Comparison of ENCODE assay signal across 7 mouse cellular contexts in the genomic region with DNA sequence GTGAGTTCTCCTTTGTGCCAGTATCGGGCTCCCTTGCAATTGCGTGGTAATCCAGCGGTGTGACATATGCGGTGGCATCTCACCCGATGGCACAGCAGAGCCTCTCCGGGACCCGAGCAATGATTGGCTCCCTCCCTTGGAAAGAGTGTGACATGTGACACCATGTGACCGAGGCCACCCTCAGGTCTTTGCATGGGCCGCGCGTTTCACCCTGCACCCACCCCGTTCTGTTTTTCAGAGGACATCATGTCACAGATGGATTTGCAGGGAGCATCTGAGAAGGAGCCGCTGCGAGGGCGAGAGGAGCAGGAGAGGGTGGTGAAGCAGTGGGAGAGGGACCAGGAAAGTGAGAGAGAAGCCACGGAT. TPM values are rescaled to one million over a fixed set of nuclear protein-coding genes. Genes with fewer than 3 reads are reported as not detected.
A peak's percentile ranks its signal among the peaks of the same experiment; 100 is the strongest.
DNase-seq lines count a peak whose midpoint lies in the region; ATAC-seq and TF ChIP-seq lines count a peak whose summit lies in the region.

No protein-coding gene starts in this region.

- no peaks in the 10 kb centered on the region for H3K36me3 ChIP-seq in lung, postnatal 0 days (ENCODE audit: insufficient read depth, low read length)
- H3K36me3 ChIP-seq in heart, embryonic 10.5 days: no peaks in the 10 kb centered on the region

- H3K27me3 ChIP-seq in lung, postnatal 0 days (replicated peaks; ENCODE audit: insufficient read depth, low read length): no peaks in the 10 kb centered on the region
- H3K27me3 ChIP-seq in heart, embryonic 10.5 days (ENCODE audit: insufficient read depth, poor library complexity, severe bottlenecking): peaks cover 34% of the 10 kb centered on the region

- 8% methylated on average over 16 of the region's 16 CpGs for WGBS in lung, postnatal 0 days
- WGBS in heart, embryonic 10.5 days: 12% methylated on average over 16 of the region's 16 CpGs

- no peaks in the 10 kb centered on the region for H3K9me3 ChIP-seq in lung, postnatal 0 days (ENCODE audit: low read length)
- no peaks in the 10 kb centered on the region for H3K9me3 ChIP-seq in heart, embryonic 10.5 days

- peak; percentile 23 for DNase-seq in lung, postnatal 0 days (ENCODE audit: low spot score)
- no peak for DNase-seq in lung, postnatal 36 days
- no peak for DNase-seq in heart, embryonic 10.5 days (ENCODE audit: low spot score)
- peak; percentile 52 to 65 for DNase-seq in left cerebral cortex, postnatal 36 days (ENCODE audit: low spot score in 2 of 2)
- DNase-seq in ovary, postnatal 36 days (ENCODE audit: low spot score): no peak

- H3K27ac ChIP-seq in lung, postnatal 0 days (ENCODE audit: low read length): no peak overlapping the region
- H3K27ac ChIP-seq in cortical plate, adult 2 months (ENCODE audit: insufficient read depth, low read length): peak overlapping the region; percentile 1; the same call in 1 of the 2 replicates
- H3K27ac ChIP-seq in heart, embryonic 10.5 days: peak overlapping the region; percentile 12; the same call in 1 of the 2 replicates

- no peak overlapping the region for H3K4me3 ChIP-seq in lung, postnatal 0 days (ENCODE audit: low read depth, low read length)
- H3K4me3 ChIP-seq in cortical plate, adult 2 months (ENCODE audit: insufficient read depth, low read length): peak overlapping the region; percentile 25
- peak overlapping the region; percentile 41 for H3K4me3 ChIP-seq in heart, embryonic 10.5 days

- H3K9ac ChIP-seq in lung, postnatal 0 days (replicated peaks; ENCODE audit: low read depth): no peak overlapping the region

- peak overlapping the region; percentile 35 for H3K4me2 ChIP-seq in lung, postnatal 0 days (replicated peaks; ENCODE audit: low read depth, low read length)

- peak; percentile 37; the same call in 1 of the 2 replicates for TF ChIP-seq POLR2A in cortical plate, adult 2 months (IDR thresholded peaks at IDR 0.05; ENCODE audit: extremely low read depth, insufficient read depth, low read length)

- TF ChIP-seq CTCF in lung, postnatal 0 days (IDR thresholded peaks at IDR 0.05): no peak
- TF ChIP-seq CTCF in cortical plate, adult 2 months (IDR thresholded peaks at IDR 0.05; ENCODE audit: extremely low read depth, insufficient read depth, low read length): no peak

- intact Hi-C loops in left cerebral cortex, postnatal 36 days (cut with DNase I): loop anchor here (2.0 to 5.0 kb wide), 3 partner anchors 124 to 191 kb away; a partner anchor contains a TSS

- H3K4me1 ChIP-seq in lung, postnatal 0 days (ENCODE audit: insufficient read depth, low read depth, low read length): no peaks in the 10 kb centered on the region
- no peaks in the 10 kb centered on the region for H3K4me1 ChIP-seq in cortical plate, adult 2 months (ENCODE audit: control insufficient read depth, insufficient read depth, low read length)
- peaks cover 33% of the 10 kb centered on the region for H3K4me1 ChIP-seq in heart, embryonic 10.5 days

- no peak for TF ChIP-seq EP300 in lung, postnatal 0 days (IDR thresholded peaks at IDR 0.05)

- ATAC-seq in lung, postnatal 0 days: no peak
- peak; percentile 70 for ATAC-seq in monocyte, adult 5-6 weeks (replicated peaks; ENCODE audit: insufficient number of reproducible peaks, low FRiP score, low TSS enrichment, poor library complexity, severe bottlenecking)

RNA-seq across cellular contexts. Expression of a gene that starts 3.5 kb away (rescaled TPM):
- polyA plus RNA-seq in lung, postnatal 0 days (2015; fragmentation: Nextera tagmentation; extraction: Ambion mirVana): 31.4 and 33.8 TPM in 2 replicates
- 396 and 492 TPM in 2 replicates for polyA plus RNA-seq in cortical plate, adult 2 months (2012; rRNA removed)
- polyA plus RNA-seq in heart, embryonic 10.5 days (2016; fragmentation: Nextera tagmentation; extraction: Ambion mirVana): 16.3 and 20.0 TPM in 2 replicates
- 100 to 1,000 TPM; 167 to 298 TPM for total RNA-seq in left cerebral cortex, postnatal 36 days (2021)
- 22.6 to 33.8 TPM (median 25.9 TPM) in 3 replicates for total RNA-seq in monocyte, adult 5-6 weeks (2017)

RNA-seq across cellular contexts. Expression of a gene that starts 25.8 kb away (rescaled TPM):
- 3.5 and 4.9 TPM in 2 replicates for polyA plus RNA-seq in lung, postnatal 0 days (2015; fragmentation: Nextera tagmentation; extraction: Ambion mirVana)
- 1.8 and 2.0 TPM in 2 replicates for polyA plus RNA-seq in cortical plate, adult 2 months (2012; rRNA removed)
- 0.59 and 0.75 TPM in 2 replicates for polyA plus RNA-seq in heart, embryonic 10.5 days (2016; fragmentation: Nextera tagmentation; extraction: Ambion mirVana)
- under 1 TPM; 0.32 to 0.86 TPM for total RNA-seq in left cerebral cortex, postnatal 36 days (2021)
- total RNA-seq in monocyte, adult 5-6 weeks (2017): 4.4 TPM in 1 of 3 replicates, not detected in the others

RNA-seq across cellular contexts. Expression of a gene that starts 43.4 kb away (rescaled TPM):
- polyA plus RNA-seq in lung, postnatal 0 days (2015; fragmentation: Nextera tagmentation; extraction: Ambion mirVana): 85.7 and 92.9 TPM in 2 replicates
- 87.1 and 94.6 TPM in 2 replicates for polyA plus RNA-seq in cortical plate, adult 2 months (2012; rRNA removed)
- polyA plus RNA-seq in heart, embryonic 10.5 days (2016; fragmentation: Nextera tagmentation; extraction: Ambion mirVana): 127 and 139 TPM in 2 replicates
- 100 to 1,000 TPM; 117 to 123 TPM for total RNA-seq in left cerebral cortex, postnatal 36 days (2021)
- 104 to 134 TPM (median 105 TPM) in 3 replicates for total RNA-seq in monocyte, adult 5-6 weeks (2017)

RNA-seq across cellular contexts. Expression of a gene that starts 47.9 kb away (rescaled TPM):
- polyA plus RNA-seq in lung, postnatal 0 days (2015; fragmentation: Nextera tagmentation; extraction: Ambion mirVana): 58.6 and 59.9 TPM in 2 replicates
- 19.6 and 20.9 TPM in 2 replicates for polyA plus RNA-seq in cortical plate, adult 2 months (2012; rRNA removed)
- polyA plus RNA-seq in heart, embryonic 10.5 days (2016; fragmentation: Nextera tagmentation; extraction: Ambion mirVana): 67.4 and 67.9 TPM in 2 replicates
- 10 to 100 TPM; 13.1 to 13.7 TPM for total RNA-seq in left cerebral cortex, postnatal 36 days (2021)
- 49.6 to 69.8 TPM (median 54.5 TPM) in 3 replicates for total RNA-seq in monocyte, adult 5-6 weeks (2017)

RNA-seq across cellular contexts. Expression of a gene that starts 48.8 kb away (rescaled TPM):
- polyA plus RNA-seq in lung, postnatal 0 days (2015; fragmentation: Nextera tagmentation; extraction: Ambion mirVana): 99.1 and 113 TPM in 2 replicates
- 165 and 175 TPM in 2 replicates for polyA plus RNA-seq in cortical plate, adult 2 months (2012; rRNA removed)
- polyA plus RNA-seq in heart, embryonic 10.5 days (2016; fragmentation: Nextera tagmentation; extraction: Ambion mirVana): 194 and 211 TPM in 2 replicates
- total RNA-seq in left cerebral cortex, postnatal 36 days (2021): 100 to 1,000 TPM; 215 to 247 TPM
- total RNA-seq in monocyte, adult 5-6 weeks (2017): 239 to 305 TPM (median 293 TPM) in 3 replicates

Comparison
In these comparisons a context has a peak if more than half of its experiments do, and no peak if none do; other contexts are left out.
1. DNase-seq: peak in lung, postnatal 0 days (single experiment) and left cerebral cortex, postnatal 36 days (2 of 2); none in lung, postnatal 36 days (single experiment), heart, embryonic 10.5 days (single experiment) and ovary, postnatal 36 days (single experiment).
2. RNA of a gene that starts 3.5 kb away (polyA plus RNA-seq): 396 to 492 TPM in cortical plate, adult 2 months; 31.4 to 33.8 TPM in lung, postnatal 0 days and 16.3 to 20.0 TPM in heart, embryonic 10.5 days; every median in the first group is over 10 times any median in the second.